Mouse (Mus musculus): ENCODE results near the gene Adipoq. TPM values are rescaled to one million over a fixed set of nuclear protein-coding genes. Genes with fewer than 3 reads are reported as not detected.

The Adipoq gene
- polyA plus RNA-seq, 1 experiment: 68.9 TPM

GRCm38 (mm10) chr16:23108943-23109342 is 37.4 kb upstream of the Adipoq start:
- Histone ChIP-seq H3K36me3 (ENCODE audit: control insufficient read depth, insufficient read depth, low read length) (peaks cover 27% of the 10 kb centered on the region), H3K4me3 (ENCODE audit: insufficient read depth, low read depth, low read length) (peak overlapping the region; percentile 68), H3K27ac (ENCODE audit: insufficient read depth, low read depth, low read length) (no peak overlapping the region), H3K4me1 (ENCODE audit: control insufficient read depth, insufficient read depth, low read length) (peaks cover 8% of the 10 kb centered on the region; the same call in 1 of the 2 replicates), H3K27me3 (replicated peaks; ENCODE audit: control insufficient read depth, insufficient read depth, low read length) (no peaks in the 10 kb centered on the region)
- DNase-seq: no peak
- WGBS: 3% methylated on average over 5 of the region's 5 CpGs
- TF ChIP-seq CTCF (conservative IDR thresholded peaks at IDR 0.05; ENCODE audit: insufficient read depth, insufficient read length, low read depth, low read length) (no peak), POLR2A (IDR thresholded peaks at IDR 0.05; ENCODE audit: low read depth, low read length) (no peak)

DNA sequence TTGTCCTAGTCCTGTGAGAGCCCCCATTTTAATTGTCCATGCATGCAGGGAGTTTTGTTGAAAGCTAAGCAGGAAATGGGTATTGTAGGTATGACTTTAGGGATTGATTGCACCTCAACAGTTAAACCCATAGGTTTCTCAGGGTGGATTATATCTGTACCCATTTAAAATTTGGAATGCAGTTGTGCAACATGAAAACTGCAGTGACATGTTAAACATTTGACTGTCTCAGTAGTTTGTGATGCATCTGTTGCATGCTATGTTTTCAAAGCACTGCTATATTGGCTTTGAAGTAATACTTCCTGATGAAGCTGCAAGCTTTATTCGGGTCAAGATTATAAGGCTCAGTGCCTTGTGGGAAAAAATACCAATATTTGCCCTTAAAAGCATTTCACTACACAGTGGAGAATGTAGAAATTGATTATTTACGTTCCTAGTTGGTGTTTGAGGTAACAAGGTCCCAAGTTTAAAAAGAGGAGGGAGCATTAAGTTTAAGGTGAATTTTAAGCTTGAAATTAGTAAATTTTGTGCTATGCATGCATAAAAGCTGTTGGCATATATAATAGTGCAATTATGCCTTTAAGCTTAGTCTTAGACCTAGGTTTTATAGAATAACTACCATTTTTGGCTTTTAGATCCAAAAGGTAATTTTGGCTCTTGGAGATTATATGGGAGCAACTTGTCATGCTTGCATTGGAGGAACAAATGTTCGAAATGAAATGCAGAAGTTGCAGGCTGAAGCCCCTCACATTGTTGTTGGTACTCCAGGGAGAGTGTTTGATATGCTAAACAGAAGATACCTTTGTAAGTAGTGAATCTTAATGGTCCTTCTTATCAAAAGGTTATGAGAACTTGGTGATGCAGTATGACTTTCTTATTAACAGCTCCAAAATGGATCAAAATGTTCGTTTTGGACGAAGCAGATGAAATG is 36.7 kb upstream of the Adipoq start:
- Histone ChIP-seq H3K4me1 (ENCODE audit: control insufficient read depth, insufficient read depth, low read length) (peaks cover 8% of the 10 kb centered on the region; the same call in 1 of the 2 replicates), H3K36me3 (ENCODE audit: control insufficient read depth, insufficient read depth, low read length) (peaks cover 31% of the 10 kb centered on the region), H3K27ac (ENCODE audit: insufficient read depth, low read depth, low read length) (no peak overlapping the region), H3K4me3 (ENCODE audit: insufficient read depth, low read depth, low read length) (peak overlapping the region; percentile 68; the same call in 1 of the 2 replicates), H3K27me3 (replicated peaks; ENCODE audit: control insufficient read depth, insufficient read depth, low read length) (no peaks in the 10 kb centered on the region)
- WGBS: 21% methylated on average over 5 of the region's 5 CpGs
- DNase-seq: no peak
- TF ChIP-seq CTCF (conservative IDR thresholded peaks at IDR 0.05; ENCODE audit: insufficient read depth, insufficient read length, low read depth, low read length): no peak
- no peak for TF ChIP-seq POLR2A (IDR thresholded peaks at IDR 0.05; ENCODE audit: low read depth, low read length)

DNA sequence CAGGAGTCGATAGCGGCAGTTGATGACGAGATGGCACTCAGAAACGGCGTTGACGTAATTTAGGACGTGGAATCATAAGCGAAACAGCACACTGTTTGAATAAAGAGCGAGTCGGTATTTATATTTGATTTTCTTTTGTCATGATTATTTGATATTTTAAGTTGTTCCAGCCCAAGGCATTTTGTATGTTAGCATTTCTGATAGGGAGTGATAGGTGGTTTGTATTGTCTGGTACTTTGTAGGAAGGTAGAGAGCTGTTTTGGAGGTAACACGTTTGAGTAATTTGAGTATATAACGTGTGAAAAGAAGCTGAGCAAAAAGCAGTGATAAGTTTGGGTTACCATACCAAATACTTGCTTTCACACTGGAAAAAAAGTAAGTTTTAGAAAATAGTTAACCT is 34.0 kb upstream of the Adipoq start:
- no peaks in the 10 kb centered on the region for H3K27me3 ChIP-seq (replicated peaks; ENCODE audit: control insufficient read depth, insufficient read depth, low read length)
- 68% methylated on average over 12 of the region's 12 CpGs for WGBS
- no peak for DNase-seq
- TF ChIP-seq POLR2A (IDR thresholded peaks at IDR 0.05; ENCODE audit: low read depth, low read length) (no peak), CTCF (conservative IDR thresholded peaks at IDR 0.05; ENCODE audit: insufficient read depth, insufficient read length, low read depth, low read length) (no peak)
- H3K4me3 ChIP-seq (ENCODE audit: insufficient read depth, low read depth, low read length): no peak overlapping the region
- H3K4me1 ChIP-seq (ENCODE audit: control insufficient read depth, insufficient read depth, low read length): peaks cover 8% of the 10 kb centered on the region; the same call in 1 of the 2 replicates
- no peak overlapping the region for H3K27ac ChIP-seq (ENCODE audit: insufficient read depth, low read depth, low read length)
- peaks cover 31% of the 10 kb centered on the region for H3K36me3 ChIP-seq (ENCODE audit: control insufficient read depth, insufficient read depth, low read length)

DNA sequence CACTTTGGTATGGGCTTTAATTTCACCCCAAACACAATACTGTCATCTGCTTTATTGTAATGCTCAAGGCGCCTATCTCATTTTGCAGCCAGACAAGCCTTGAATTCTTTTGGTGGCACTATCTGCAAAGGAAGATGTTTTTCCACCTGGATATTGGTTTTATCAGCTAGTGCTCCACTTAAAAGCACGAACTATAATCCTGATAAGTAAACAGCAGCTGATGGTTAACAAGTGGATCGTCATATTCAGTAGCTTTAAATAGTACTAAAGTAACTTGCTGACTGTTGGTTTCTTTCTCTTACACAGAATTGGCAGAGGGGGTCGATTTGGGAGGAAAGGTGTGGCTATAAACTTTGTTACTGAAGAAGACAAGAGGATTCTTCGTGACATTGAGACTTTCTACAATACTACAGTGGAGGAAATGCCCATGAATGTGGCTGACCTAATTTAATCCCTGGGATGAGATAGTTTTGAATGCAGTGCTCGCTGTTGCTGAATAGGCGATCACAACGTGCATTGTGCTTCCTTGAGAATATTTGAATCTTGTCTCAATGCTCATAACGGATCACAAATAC is 33.4 kb upstream of the Adipoq start:
- TF ChIP-seq CTCF (conservative IDR thresholded peaks at IDR 0.05; ENCODE audit: insufficient read depth, insufficient read length, low read depth, low read length) (no peak), POLR2A (IDR thresholded peaks at IDR 0.05; ENCODE audit: low read depth, low read length) (no peak)
- Histone ChIP-seq H3K27ac (ENCODE audit: insufficient read depth, low read depth, low read length) (no peak overlapping the region), H3K4me1 (ENCODE audit: control insufficient read depth, insufficient read depth, low read length) (peaks cover 8% of the 10 kb centered on the region; the same call in 1 of the 2 replicates), H3K36me3 (ENCODE audit: control insufficient read depth, insufficient read depth, low read length) (peaks cover 31% of the 10 kb centered on the region), H3K4me3 (ENCODE audit: insufficient read depth, low read depth, low read length) (no peak overlapping the region), H3K27me3 (replicated peaks; ENCODE audit: control insufficient read depth, insufficient read depth, low read length) (no peaks in the 10 kb centered on the region)
- no peak for DNase-seq
- 42% methylated on average over 9 of the region's 9 CpGs for WGBS

- H3K4me3 ChIP-seq (ENCODE audit: insufficient read depth, low read depth, low read length): no peak overlapping the region
- no peak overlapping the region for H3K27ac ChIP-seq (ENCODE audit: insufficient read depth, low read depth, low read length)
- H3K36me3 ChIP-seq (ENCODE audit: control insufficient read depth, insufficient read depth, low read length): peaks cover 29% of the 10 kb centered on the region
- no peak for DNase-seq
- TF ChIP-seq POLR2A (IDR thresholded peaks at IDR 0.05; ENCODE audit: low read depth, low read length): no peak
- TF ChIP-seq CTCF (conservative IDR thresholded peaks at IDR 0.05; ENCODE audit: insufficient read depth, insufficient read length, low read depth, low read length): no peak
- H3K27me3 ChIP-seq (replicated peaks; ENCODE audit: control insufficient read depth, insufficient read depth, low read length): no peaks in the 10 kb centered on the region
- peaks cover 8% of the 10 kb centered on the region; the same call in 1 of the 2 replicates for H3K4me1 ChIP-seq (ENCODE audit: control insufficient read depth, insufficient read depth, low read length)
These were observed 32.4 kb upstream of the Adipoq start for GRCm38 (mm10) chr16:23113903-23114302.

GRCm38 (mm10) chr16:23114339-23115171 is 31.8 kb upstream of the Adipoq start:
- WGBS: 56% methylated on average over 5 of the region's 5 CpGs
- Histone ChIP-seq H3K4me3 (ENCODE audit: insufficient read depth, low read depth, low read length) (no peak overlapping the region), H3K36me3 (ENCODE audit: control insufficient read depth, insufficient read depth, low read length) (peaks cover 24% of the 10 kb centered on the region), H3K4me1 (ENCODE audit: control insufficient read depth, insufficient read depth, low read length) (peaks cover 5% of the 10 kb centered on the region; the same call in 1 of the 2 replicates), H3K27me3 (replicated peaks; ENCODE audit: control insufficient read depth, insufficient read depth, low read length) (no peaks in the 10 kb centered on the region), H3K27ac (ENCODE audit: insufficient read depth, low read depth, low read length) (no peak overlapping the region)
- no peak for DNase-seq
- TF ChIP-seq POLR2A (IDR thresholded peaks at IDR 0.05; ENCODE audit: low read depth, low read length) (no peak), CTCF (conservative IDR thresholded peaks at IDR 0.05; ENCODE audit: insufficient read depth, insufficient read length, low read depth, low read length) (no peak)

All from kidney, adult 2 months (tissue).